Mouse (Mus musculus) liver, postnatal 0 days (tissue): ENCODE measurements around the gene Mrgprb1.

Experiments
- CTCF ChIP-seq: sonication (generic); IDR thresholded peaks from 2 replicates; pipeline ENCODE4 v1.5.1; 2016; ENCODE audit warnings: antibody characterized with exemption, low read depth
- EP300 ChIP-seq: IDR thresholded peaks from 2 replicates; pipeline ENCODE4 v1.6.1; 2016; ENCODE audit warnings: antibody characterized with exemption, low read depth, mild to moderate bottlenecking

DNA sequence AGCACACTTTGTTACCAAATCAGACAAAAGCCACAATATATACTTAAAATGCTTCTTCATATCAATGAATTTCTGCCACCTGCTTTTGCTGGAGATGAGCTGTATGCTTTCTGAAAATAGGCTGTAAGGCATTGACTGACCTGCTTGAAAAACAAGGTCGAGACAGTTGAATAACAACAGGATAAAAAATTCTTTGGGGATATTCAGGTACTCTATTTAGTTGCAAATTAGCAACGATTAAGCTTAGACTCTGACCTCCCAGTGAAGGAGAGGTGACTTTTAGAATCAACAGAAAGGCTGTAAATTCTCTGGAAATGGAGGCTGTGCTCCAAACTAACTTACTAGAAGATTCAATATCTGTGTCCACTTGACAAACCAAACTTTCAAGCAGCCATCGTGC is 19.6 kb downstream of the Mrgprb1 start:
- TF ChIP-seq CTCF (no peak), EP300 (no peak)
